In the genomic region with DNA sequence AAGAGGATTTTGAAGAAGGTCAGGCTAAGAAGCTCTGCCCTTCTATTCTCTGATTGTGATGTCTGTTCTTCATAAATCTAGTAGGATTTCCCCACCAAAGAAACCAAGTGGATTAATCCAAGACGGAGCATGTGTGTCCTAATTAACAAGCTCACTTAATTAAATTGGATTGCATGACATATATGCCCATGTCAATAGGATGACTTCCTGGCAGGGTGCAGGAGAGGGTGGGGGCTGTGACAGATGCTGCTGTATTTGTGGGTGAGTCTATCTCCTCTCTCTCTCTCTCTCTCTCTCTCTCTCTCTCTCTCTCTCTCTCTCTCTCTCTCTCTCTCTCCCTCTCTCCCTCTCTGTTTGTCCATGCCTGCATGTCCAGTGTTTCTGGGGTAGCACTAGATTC, we compare ENCODE assay signal across 12 mouse cellular contexts.
"Had no signal": no experiment of that assay in that cellular context is flagged by ENCODE, and none has a peak within 500 bp of the region (broad histone marks: within the 10 kb centered on the region; RNA-seq: fewer than 3 reads in every experiment).

No protein-coding gene starts in this region.

- H3K4me1 ChIP-seq: limb, embryonic 12.5 days; liver, embryonic 13.5 days; lung, embryonic 15.5 days; midbrain, embryonic 13.5 days; neural tube, embryonic 12.5 days had no signal

- ATAC-seq: liver, postnatal 0 days; midbrain, embryonic 13.5 days had no signal

- H3K4me3 ChIP-seq: kidney, embryonic 15.5 days; limb, embryonic 12.5 days; liver, embryonic 13.5 days; lung, embryonic 15.5 days; midbrain, embryonic 13.5 days; myocyte; neural tube, embryonic 12.5 days had no signal

- H3K27ac ChIP-seq: kidney, embryonic 15.5 days; limb, embryonic 12.5 days; liver, embryonic 13.5 days; lung, embryonic 15.5 days; midbrain, embryonic 13.5 days; neural tube, embryonic 12.5 days; stomach, postnatal 0 days had no signal

- H3K4me2 ChIP-seq: kidney, embryonic 15.5 days; limb, embryonic 12.5 days; liver, embryonic 13.5 days; lung, embryonic 15.5 days; midbrain, embryonic 13.5 days; neural tube, embryonic 12.5 days had no signal

- H3K27me3 ChIP-seq: kidney, embryonic 15.5 days; limb, embryonic 12.5 days; liver, embryonic 13.5 days; midbrain, embryonic 13.5 days; neural tube, embryonic 12.5 days had no signal

- DNase-seq: kidney, postnatal 14 days; liver; liver, embryonic 13.5 days; liver, postnatal 0 days; thymus, postnatal 4 days had no signal

- H3K9me3 ChIP-seq: kidney, embryonic 15.5 days; limb, embryonic 12.5 days; liver, embryonic 13.5 days; lung, embryonic 15.5 days; midbrain, embryonic 13.5 days; neural tube, embryonic 12.5 days had no signal

- H3K36me3 ChIP-seq: kidney, embryonic 15.5 days; limb, embryonic 12.5 days; liver, embryonic 13.5 days; lung, embryonic 15.5 days; midbrain, embryonic 13.5 days; neural tube, embryonic 12.5 days had no signal

- H3K9ac ChIP-seq: kidney, embryonic 15.5 days; limb, embryonic 12.5 days; liver, embryonic 13.5 days; liver, postnatal 0 days; lung, embryonic 15.5 days; midbrain, embryonic 13.5 days; neural tube, embryonic 12.5 days had no signal
